Mouse (Mus musculus) gastrocnemius, postnatal 25 days (tissue): ENCODE measurements around the gene Slc5a10. TPM values are rescaled to one million over a fixed set of nuclear protein-coding genes. Genes with fewer than 3 reads are reported as not detected.

Source experiments
- DNase-seq: peaks from one replicate; pipeline ENCODE4 v3.0.0; 2022
- long read RNA-seq, 2 experiments: library from polyadenylated mRNA; stranded (forward); transcript quantifications; one replicate each; pipeline ENCODE4 v2.0.0; 2021
- total RNA-seq, 2 experiments: library from RNA; stranded (reverse); gene quantifications; 1 replicate in 1 of 2; 2 replicates in 1 of 2; pipeline ENCODE4 v1.2.3; 2021

Gene Slc5a10
- not detected for total RNA-seq
- long read RNA-seq, experiment 1, result 0 reads
- long read RNA-seq, experiment 2, result 0 reads

DNA sequence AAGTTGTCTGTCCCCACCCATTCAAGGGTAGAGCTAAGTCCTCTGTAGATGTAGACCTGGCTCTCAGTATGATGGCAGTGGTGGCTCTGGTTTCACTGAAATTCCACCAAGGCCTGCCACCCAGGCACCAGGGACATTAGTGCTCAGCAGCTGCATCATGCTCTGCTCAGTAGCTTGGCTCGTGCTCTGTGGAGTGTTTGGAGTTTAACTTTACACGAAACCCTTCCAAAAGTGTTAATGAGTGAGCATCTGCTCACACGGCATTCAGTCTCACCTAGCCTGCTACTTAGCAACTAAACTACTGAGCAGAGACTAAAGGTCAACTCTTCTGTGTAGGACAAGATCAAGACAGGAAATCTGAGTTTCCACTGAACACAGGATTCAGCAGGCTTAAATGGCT lies at the start of gene Slc5a10:
Gene Slc5a10, minus strand, starts transcription at position 191 of the 400 bp plus-strand sequence.
- DNase-seq, result no peak

DNA sequence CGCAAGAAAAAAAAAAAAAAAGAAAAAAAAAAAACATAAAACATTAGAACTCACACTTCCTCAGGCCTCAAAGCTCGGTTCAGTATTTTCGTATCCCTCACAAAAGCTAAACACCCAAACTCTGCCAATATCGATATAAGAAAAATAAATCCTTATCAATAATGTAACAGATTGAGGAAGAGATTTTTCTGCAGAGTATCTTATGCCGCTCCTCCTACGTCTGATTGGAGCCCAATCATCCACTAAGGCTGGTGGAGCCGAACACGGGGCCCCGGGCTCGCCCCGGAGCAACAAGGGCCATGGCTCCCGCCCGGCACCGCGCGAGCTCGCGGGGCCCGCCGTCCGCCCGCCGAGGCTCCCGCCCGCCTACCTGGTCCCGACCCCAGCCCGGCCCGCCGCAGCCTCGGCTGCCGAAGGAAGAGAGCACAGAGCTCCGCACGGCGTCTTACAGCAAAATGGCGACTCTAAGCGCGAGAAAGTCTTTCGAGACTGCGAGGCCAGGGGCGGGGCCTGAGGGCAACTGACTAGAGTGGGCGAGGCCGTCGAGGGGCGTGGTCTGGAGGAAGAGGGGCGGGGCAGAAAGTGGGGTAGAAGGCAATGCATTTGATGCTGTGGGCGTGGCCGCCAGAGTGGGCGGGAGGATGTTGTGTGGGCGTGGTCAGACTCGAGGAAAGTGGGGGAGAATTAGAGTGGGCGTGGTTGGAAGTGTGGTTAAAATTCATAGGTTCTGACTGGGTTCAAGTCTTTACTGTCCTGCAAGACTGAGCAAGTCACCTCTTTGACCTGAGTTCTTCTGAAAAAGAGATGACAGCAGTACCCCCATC lies 41.2 kb upstream of the Slc5a10 start, which contains the start of gene Prpsap2:
Gene Prpsap2, minus strand, starts transcription at position 505 of the 824 bp plus-strand sequence.
- peak; percentile 97 for DNase-seq

DNA sequence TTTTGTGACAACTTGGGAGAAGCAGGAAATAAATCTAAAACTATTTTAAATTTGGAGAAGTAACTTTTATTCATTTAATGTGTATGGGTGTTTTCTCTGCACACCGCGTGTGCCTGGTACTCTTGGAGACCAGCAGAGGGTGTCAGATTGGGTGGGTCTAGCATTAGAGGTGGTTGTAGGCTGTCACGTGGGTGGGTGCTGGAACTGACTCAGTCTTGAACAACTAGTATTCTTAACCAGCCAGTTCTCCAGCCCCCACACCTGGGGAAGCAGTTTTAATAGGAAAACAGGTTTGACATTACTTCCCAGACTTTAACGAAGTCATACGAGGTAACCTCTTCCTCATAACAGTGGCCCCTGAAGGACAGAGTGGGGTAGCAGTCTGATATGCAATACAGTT lies 39.9 kb upstream of the Slc5a10 start:
- no peak for DNase-seq

DNA sequence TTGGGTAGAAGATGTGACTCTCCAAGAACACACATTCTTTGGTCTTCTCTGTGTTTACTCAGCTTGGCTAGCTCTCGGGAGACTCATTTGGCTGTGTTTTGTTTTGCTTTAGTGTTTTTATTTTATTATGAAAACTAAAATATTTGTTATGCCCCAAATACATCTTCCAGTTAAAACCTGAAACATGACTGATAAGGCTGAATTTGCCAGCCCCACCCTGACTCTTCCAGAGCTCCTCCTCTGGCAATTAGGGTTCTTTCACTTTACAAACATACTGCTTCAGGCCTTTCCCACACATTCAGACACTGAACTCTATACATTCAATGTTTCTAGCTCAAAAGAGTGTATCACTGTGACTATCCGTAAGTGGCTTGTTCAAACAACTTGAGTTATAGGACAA lies 36.5 kb upstream of the Slc5a10 start:
- DNase-seq, result no peak

DNA sequence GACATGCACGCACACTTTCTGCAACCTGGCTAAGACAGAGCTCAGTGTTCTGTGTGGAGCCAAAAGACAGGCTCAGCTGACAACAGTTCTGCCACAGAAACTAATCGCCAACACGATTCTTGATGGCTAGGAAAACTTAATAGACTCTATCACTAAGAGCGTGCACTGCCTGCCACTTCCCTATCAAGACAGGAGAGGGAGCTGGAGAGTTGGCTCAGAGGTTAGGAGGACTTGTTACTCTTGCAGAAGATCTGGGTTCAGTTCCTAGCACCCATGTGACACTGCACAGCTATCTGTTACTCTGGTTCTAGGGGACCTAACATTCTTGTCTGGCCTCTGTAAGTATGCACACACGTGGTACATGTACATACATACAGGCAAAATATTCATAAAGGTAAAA lies 31.0 kb upstream of the Slc5a10 start:
- DNase-seq, result no peak

DNA sequence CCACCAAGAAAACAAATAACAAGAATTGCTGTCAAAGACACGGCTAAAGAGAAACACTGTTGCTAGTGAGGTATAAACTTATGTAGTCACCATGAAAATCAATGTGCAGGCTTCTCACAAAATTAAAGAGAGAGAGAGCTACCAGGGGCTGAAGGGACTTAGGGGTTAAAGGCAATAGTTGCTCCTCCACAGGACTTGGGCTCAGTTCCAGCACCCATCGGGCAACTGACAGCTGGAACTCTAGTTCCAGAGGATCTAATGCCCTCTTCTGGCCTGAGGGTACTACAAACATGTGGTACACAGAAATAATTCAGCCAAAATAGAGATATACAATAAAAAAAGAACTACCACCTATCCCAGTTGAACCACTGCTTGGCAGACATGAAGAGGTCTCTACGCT lies 26.5 kb upstream of the Slc5a10 start:
- no peak for DNase-seq

DNA sequence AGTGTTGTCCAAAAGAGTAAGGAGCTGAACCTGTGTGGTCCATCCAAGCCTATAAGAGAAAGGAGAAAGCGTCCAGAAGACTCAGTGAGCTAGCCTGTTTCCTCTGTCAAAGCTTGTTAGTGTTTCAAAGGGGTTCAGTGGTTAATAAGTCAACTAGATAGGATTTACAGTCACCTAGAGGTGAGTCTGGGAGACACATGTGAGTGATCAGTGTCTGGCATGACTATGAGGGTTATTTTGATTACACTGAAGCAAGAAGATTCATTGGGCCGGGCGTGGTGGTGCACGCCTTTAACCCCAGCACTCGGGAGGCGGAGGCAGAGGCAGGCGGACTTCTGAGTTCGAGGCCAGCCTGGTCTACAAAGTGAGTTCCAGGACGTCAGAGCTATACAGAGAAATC lies 25.2 kb upstream of the Slc5a10 start:
- no peak for DNase-seq

DNA sequence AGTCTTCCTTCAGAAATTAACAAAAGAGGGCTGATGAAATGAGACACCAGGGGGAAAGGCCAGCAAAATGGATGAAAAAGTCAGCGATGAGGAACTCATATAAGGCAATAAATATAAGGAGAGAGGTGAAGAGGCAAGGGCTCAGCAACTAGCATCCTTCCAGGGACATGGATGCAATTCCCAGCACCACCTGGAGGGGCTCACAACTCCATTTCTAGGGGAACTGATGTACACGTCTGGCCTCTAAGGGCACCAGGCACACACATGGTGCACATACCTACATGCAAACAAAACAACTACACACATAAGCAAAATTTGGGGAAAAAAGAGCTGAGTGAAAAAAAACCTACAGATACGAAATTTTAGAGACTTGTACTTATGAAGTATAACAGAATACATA lies 23.8 kb upstream of the Slc5a10 start:
- no peak for DNase-seq

DNA sequence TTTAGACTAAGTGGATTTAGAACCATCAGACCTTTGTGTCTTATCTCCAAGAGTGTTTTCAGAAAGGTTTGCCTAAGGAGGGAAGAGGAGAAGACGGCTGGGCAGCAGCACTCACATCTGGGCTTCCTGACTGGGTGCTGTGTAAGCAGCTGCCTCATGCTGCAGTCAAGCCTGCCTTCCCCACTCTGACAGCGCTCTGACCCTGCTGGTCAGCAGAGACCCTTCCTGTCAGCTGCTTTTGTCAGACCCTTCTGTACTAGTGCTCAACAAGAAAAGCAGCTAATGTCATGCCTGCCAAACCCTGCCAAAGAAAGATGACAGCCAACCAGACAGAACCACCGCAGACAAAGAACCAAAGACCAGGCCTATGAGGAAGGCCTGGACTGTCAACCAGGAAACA lies 23.1 kb upstream of the Slc5a10 start:
- no peak for DNase-seq

DNA sequence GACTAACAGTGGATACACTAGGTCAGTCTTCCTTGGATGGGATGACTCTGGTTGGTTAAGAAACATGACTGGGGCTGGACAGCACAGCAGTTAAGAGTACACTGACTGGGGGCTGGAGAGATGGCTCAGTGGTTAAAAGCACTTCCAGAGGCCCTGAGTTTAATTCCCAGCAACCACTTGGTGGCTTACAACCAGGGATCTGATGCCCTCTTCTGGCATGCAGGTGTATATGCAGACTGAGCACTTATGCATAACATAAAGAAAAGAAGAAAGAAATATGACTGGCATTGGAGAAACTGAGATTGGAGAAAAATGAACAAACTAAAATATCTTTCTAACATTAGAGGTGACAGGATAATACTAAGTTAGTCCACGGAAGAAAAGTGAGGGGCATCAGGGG lies 19.9 kb upstream of the Slc5a10 start:
- no peak for DNase-seq

DNA sequence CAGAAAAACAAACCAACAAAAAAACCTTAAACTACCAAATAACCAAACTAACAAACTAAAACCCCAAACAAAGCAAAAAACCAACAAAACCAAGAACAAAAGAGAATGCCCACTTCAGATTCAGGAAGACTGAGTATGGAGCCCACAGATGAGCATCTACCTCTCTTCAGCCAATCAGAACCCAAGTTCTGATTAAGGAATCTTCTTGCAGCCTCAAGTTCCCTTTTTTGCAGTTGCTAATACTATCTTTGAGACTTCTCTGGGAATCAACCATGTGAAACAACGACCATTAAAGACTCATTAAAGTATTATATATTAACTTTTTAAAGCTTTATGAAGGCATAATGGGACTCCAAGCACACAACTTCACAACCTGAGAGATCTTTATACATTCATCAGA lies 16.7 kb upstream of the Slc5a10 start:
- DNase-seq, result no peak

DNA sequence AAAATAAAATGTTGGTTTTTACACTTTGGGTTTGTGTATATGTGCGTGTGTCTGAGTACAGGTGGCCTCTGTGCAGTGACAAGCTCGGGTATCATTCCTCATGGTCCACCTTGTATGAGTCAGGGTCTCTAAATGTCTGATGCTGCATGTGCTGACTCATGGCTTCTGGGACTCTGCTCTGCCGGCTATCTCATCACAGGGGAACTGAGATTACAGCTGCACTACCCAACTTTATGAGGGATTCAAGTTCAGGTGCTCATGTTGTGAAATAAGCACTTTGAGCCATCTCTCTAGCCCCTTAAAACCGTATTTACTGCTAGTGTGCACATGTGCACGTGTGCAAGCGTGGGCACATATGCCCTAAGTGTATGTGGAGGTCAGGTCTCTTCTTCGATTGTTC lies 12.0 kb upstream of the Slc5a10 start:
- no peak for DNase-seq

DNA sequence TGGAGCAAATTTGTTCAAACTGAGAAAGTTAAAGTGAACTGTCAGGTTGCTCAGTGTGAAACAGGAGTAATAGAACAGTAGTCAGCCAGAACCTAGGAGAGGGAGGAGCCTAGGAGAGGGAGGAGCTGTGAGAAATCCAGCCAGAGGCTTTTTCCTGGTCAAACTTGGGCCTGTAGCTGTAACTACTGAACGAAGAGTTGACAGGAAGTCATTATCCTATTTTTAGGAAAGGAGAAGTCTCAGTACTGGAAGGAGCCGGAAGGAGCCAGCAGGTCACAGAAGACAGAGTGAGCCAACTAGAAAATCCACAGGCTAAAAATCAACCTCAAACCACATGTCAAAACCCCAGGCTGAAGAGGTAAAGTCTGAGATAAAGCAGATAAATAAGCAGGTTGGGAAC lies 7.4 kb upstream of the Slc5a10 start:
- DNase-seq, result no peak

DNA sequence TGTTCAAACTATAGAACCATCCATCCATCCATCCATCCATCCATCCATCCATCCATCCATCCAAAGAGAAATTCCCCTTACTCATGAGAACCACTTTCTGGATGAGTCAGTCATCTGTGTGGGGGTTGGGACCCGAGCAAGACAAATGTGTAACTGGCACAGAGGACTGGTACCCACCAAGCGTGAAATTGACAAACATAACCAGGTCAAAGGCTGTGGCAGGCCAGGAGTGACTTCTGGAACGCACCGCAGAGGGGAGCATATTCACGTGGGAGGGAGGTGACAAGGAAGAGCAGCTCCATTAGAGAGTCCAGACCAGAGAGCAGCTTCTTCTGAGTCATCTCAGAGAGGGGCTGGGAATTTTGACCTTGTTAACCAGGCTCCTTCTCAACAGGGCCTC lies 1.5 kb upstream of the Slc5a10 start:
- DNase-seq, result no peak

DNA sequence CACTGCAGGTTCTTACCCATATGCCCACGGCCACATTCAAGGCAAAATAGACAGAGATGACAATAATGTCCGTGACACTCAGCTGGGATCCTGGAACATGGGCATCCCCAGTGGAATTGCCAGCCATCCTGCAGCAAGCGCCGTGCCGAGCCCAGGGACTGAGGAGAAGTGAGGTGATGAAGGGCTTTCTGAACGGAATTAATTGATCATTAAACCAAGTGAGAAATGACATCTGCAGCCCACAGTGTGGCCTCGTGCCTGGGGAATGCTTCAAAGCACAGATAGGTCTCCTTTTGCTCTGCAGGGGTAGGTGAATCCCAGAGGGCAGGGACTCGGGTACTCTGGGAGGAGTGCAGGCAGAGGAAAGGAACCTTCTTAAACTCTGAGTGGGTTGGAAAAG lies 800 bp downstream of the Slc5a10 start:
- no peak for DNase-seq

DNA sequence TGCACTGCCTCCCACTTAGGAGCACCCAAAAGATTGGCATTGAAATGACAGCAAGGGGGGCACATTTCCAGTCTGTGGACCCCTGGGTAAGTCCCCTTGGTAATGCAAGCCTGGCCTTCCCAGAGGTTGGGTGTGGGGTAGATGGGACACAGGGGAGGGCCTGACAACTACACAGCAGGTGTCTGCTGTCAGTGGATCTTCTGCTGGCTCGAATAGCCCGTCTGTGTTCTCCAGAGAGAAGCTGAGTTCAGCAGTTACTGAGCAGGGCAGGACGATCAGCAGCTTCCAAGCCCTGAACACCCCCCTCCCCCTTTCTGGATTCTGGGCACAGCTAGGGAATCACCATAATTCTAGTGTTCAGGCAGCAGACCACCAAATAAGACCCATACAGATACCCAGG lies 1.2 kb downstream of the Slc5a10 start:
- DNase-seq, result no peak

DNA sequence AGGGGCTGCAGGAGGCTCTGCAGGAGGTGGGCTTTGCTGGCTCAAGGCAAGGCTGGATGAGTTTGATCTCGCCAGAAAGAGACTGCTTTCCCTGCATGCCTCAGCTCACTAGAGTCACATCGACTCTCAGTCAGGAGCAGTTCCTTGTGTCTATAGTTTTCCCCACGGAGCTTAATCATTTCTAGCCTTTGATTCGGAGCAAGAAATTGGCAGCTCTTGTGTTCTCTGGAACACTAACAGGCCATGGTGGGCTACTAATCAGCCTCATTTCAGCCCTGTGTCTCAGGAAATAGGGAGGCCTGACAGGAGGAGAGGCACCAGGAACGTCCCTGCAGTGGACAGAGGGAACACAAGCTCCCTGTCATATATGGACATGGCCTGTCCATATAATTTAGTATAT lies 2.6 kb downstream of the Slc5a10 start:
- DNase-seq, result no peak

DNA sequence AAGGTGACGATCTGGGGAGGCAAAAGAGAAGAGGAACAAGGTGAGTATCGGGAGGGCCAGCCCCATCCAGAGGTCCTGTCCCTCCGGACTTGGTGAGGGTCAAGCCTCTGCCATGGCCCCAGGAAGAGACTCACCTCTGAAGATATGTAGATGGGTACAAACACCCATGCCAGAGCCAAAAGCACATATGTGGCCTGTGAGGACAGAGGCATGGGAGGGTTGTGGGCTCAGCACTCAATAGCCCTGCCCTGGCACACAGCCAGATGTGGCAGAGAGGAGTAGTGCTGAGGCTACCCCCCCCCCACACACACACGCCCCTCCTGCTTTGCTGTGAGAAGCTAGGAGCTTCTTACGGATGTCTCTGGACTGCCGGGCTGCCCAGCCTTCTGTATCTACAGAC lies 5.5 kb downstream of the Slc5a10 start:
- DNase-seq, result no peak

DNA sequence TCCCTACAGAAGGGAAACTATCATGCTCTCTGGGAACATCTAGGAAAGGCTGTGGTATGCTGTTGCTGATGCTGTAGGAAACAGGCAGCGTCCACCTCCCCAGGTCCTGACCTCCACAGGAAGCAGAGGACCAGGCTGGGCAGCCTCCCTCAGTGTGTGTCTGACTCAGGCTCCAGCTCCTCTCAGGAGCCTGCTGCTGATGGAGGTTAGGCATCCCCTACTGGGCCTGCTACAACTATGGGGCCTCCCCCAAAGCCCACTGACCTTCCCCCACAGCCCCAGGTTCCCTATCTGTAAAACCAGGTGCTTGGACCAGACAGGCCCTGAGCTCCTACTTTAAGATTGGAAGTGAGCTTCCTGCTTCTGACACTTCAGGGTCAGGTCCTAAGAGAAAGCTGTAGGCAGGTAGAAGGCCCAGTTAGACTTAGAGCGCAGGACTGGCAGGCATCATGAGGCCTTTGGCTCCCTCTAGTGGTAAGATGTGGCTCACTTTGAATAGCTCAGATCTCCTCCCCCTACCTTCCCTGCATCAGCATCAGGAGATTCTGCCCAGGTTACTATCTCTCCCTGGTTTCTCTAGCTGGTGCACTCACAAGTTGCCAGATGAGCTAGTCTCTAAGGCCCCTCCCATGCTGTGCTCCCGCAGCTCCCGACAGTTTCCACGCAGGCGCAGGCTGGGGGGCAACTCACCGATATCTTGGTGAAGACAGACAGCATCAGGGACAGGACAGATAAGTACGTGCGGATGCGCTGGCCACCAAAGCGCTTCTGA lies 6.1 kb downstream of the Slc5a10 start:
- DNase-seq, result peak; percentile 56

DNA sequence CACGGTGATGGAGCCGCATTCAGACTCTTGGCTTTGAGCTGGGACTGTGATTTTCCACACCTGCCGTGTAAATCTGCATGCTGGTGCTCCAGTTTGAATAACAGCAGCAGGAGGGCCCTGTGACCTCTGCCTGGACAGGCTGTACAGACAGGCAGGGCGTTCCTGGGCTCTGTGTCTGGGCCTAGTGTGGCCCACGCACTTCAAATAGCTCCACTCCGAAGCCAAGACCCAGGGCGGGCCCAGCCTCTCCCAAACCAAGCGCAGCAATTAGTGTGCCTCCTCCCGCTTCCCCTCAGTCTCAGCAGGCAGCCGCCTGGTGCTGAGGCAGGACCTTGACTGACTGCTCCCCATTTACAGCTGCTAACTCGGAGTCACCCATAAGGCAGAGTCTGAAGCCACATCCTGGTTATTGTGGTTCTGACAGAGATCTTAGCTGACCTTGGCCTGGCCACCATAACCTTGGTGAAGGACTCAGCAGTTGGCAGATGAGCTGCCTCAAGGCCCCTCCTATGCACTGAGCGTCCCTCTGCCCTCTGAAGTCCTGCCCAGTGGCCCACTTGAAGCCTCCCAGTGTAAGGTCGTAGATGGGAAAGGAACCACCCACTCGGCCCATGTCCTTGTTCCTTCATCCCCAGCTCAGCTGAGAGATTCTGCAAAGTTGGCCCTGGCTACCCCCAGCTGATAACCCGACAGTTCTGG lies 7.3 kb downstream of the Slc5a10 start:
- DNase-seq, result peak; percentile 61

DNA sequence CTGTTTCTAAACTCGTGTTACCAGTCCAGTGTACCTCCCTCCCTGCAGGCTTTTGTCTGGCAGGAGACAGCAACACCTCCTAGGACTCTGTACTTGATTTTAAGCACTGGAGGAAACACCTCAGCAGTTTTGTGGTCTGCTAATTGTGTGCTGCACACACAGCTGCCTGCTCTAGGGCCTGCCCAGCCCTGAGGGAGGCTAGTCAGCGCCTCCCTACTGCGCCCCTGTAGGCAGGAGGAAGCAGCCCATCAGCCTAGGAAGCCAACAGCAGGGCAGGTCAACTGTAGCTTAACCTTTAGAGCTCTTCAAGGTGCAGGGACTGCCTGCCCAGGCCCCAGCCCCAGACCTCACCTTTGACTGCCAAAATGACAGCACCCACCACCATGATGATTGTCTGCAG lies 11.7 kb downstream of the Slc5a10 start:
- no peak for DNase-seq

DNA sequence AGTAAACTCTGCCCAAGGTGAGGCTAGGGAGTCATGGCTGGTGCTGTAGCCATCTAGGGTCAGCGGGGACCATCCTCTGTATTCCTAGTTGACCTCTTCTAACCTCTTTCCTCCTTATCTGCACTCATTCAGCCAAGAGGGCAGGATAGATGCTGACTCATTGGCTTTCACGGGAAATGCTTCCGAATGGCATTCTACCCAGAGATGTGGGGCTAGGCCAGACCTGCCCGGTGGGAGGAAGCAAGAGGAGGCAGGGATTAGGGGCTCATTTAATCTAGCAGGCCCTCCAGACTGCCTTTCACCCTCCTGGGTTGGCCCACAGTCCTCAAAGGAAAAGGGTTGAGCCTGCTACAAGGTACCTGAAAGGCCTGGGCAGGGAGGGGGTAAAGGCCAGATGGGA lies 14.4 kb downstream of the Slc5a10 start:
- no peak for DNase-seq

DNA sequence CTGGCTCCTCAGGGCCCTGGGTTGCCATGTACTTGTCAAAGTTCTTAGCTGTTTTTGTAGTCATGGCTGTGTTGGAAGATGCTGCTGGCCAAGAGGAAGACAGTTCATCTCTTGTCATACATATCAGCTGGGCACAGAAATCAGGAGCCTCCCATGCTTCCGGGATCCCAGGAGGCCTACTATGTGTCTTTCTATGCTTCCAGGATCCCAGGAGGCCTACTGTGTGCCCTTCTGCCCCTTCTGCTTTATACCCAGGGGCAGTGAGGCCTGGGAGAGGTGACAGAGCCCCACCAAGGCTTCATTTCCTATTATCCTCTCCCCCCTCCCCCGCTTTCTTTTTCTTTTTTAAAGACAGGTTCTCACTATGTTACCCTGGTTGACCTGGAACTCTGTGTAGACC lies 15.0 kb downstream of the Slc5a10 start:
- DNase-seq, result no peak
